Mouse (Mus musculus): ENCODE measurements around the gene Cpa2.

DNA sequence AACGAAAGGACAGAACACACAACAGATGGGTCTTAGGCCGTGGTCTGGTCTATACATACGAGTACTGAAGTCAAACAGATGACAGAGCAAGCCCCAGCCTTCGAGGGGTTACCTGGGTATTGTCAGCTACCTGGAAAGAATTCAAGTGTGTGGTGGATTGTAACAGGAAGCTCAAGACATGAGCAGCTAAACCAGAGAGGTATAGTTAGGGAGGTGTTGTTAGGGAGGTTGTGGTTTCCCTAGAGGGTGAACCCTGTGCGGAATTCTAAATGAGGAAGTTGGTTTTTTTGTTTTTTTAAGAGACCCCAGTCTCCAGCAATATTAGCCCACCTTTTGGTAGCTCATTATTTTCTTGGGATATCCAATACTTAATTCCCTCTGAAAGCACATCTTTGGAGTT, 64.3 kb downstream of the Cpa2 start:
- no peak for TF ChIP-seq TAL1 (IDR thresholded peaks at IDR 0.05; ENCODE audit: low read length)
- TF ChIP-seq GATA1 (IDR thresholded peaks at IDR 0.05; ENCODE audit: low read length), result no peak

All from erythroblast, embryonic 14.5 days (primary cell).